Mouse (Mus musculus) frontal cortex, postnatal 36 days (tissue): ENCODE results near the gene Pdcd2.
A peak's percentile ranks its signal among the peaks of the same experiment; 100 is the strongest.

Experiments used
- DNase-seq, 2 experiments: peaks; one replicate each; pipeline ENCODE4 v3.0.0; 2022; ENCODE audit warnings: low spot score in 2 of 2

The Pdcd2 gene

GRCm38 (mm10) chr17:15499656-15500394, 27.3 kb downstream of the Pdcd2 start, which contains the start of the genes Psmb1 and Tbp:
Psmb1 (minus strand) TSS chr17:15499751.
Tbp (plus strand) TSS chr17:15499888.
- peak; percentile 97 to 99 for DNase-seq

- peak in 1 of 2 experiments; percentile 4 for DNase-seq
Measured at GRCm38 (mm10) chr17:15498753-15499113, 28.4 kb downstream of the Pdcd2 start.

GRCm38 (mm10) chr17:15497882-15498752, 29.0 kb downstream of the Pdcd2 start:
- peak; percentile 95 for DNase-seq

- DNase-seq = no peak
Measured at GRCm38 (mm10) chr17:15490542-15490941, 36.6 kb downstream of the Pdcd2 start.

- DNase-seq = no peak
Measured at GRCm38 (mm10) chr17:15472671-15473070, 54.4 kb downstream of the Pdcd2 start.
